Mouse (Mus musculus) neural tube, embryonic 14.5 days (tissue): ENCODE data around the gene Prr27. TPM values are rescaled to one million over a fixed set of nuclear protein-coding genes. Genes with fewer than 3 reads are reported as not detected.

ENCODE experiments used
- ATAC-seq: fragments of 200-750 bp; cut with Nextera tagmentation; 2 replicates; pipeline ENCODE4 v1.8.0; 2017; ENCODE audit warnings: low read depth, mild to moderate bottlenecking, moderate TSS enrichment, moderate library complexity
- H3K27ac ChIP-seq: fragments of 300-500 bp; sonication (generic); 2 replicates; pipeline ENCODE4 v1.5.1; 2014; ENCODE audit warnings: low read depth, mild to moderate bottlenecking, control low read depth, low read length, moderate library complexity, mixed read lengths
- H3K27me3 ChIP-seq: fragments of 300-500 bp; sonication (generic); 2 replicates; pipeline ENCODE4 v1.6.1; 2014; ENCODE audit warnings: low read length; ENCODE audit not compliant: control insufficient read depth, insufficient read depth
- H3K36me3 ChIP-seq: fragments of 300-500 bp; sonication (generic); 2 replicates; pipeline ENCODE4 v1.6.1; 2014; ENCODE audit warnings: low read length, mixed read lengths; ENCODE audit not compliant: control insufficient read depth, insufficient read depth
- H3K4me1 ChIP-seq: fragments of 300-500 bp; sonication (generic); 2 replicates; pipeline ENCODE4 v1.6.1; 2014; ENCODE audit warnings: low read length; ENCODE audit not compliant: control insufficient read depth, insufficient read depth
- H3K4me2 ChIP-seq: fragments of 300-500 bp; sonication (generic); 2 replicates; pipeline ENCODE4 v1.6.1; 2014; ENCODE audit warnings: mild to moderate bottlenecking, low read depth, low read length, control low read depth
- H3K4me3 ChIP-seq: fragments of 300-500 bp; sonication (generic); 2 replicates; pipeline ENCODE4 v1.5.1; 2014; ENCODE audit warnings: low read depth, low read length, control low read depth, mixed read lengths
- H3K9ac ChIP-seq: fragments of 300-500 bp; sonication (generic); replicated peaks from 2 replicates; pipeline ENCODE4 v1.6.1; 2014; ENCODE audit warnings: low read depth, mild to moderate bottlenecking, control low read depth, low read length, mixed read lengths
- H3K9me3 ChIP-seq: fragments of 300-500 bp; sonication (generic); 2 replicates; pipeline ENCODE4 v1.6.1; 2016; ENCODE audit warnings: low read length; ENCODE audit not compliant: control insufficient read depth
- WGBS: fragments of 180-500 bp; shearing (Covaris S2); extraction: QIAGEN DNeasy Blood & Tissue Kit; methylation state at CpG from one replicate; pipeline ENCODE4 v1.1.7; 2014; 5-methylcytosine and 5-hydroxymethylcytosine counted together
- polyA plus RNA-seq: library from polyadenylated mRNA; unstranded; fragments of >200 nt; fragmentation: Nextera tagmentation; extraction: Ambion mirVana; gene quantifications from 2 replicates; pipeline ENCODE4 v1.2.1, GENCODE M21; 2014

Gene Prr27
- not detected in 2 replicates for polyA plus RNA-seq

DNA sequence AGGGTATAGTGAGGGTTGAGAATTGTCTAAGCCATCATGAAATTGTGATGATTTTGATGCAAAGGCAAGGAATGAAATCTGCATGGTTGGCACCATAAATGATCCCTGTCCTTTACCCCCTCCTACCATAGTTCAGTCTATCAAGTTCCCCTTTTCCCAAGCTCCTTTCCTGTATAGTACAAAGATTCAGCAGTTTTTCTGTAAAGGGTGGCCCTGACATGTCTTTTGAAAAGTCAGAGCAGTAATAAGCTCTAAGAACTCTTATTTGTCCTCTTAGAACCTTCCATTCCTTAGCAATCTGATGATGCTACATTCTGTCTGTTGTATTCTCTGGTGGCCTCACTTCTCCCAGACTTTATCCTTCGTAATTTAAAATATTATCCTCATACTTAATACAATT lies at the start of gene Prr27:
TSS of gene Prr27 (plus strand) at position 301 of the 400 bp plus-strand sequence.
- Histone ChIP-seq H3K9me3 (no peaks in the 10 kb centered on the region), H3K9ac (no peak within 1 kb of the TSS), H3K4me2 (no peak within 1 kb of the TSS), H3K4me3 (no peak within 1 kb of the TSS), H3K27ac (no peak within 1 kb of the TSS), H3K36me3 (no peaks in the 10 kb centered on the region), H3K4me1 (no peaks in the 10 kb centered on the region), H3K27me3 (no peaks in the 10 kb centered on the region)
- ATAC-seq = no peak
- 73% methylated on average over 1 of the region's 1 CpGs for WGBS

DNA sequence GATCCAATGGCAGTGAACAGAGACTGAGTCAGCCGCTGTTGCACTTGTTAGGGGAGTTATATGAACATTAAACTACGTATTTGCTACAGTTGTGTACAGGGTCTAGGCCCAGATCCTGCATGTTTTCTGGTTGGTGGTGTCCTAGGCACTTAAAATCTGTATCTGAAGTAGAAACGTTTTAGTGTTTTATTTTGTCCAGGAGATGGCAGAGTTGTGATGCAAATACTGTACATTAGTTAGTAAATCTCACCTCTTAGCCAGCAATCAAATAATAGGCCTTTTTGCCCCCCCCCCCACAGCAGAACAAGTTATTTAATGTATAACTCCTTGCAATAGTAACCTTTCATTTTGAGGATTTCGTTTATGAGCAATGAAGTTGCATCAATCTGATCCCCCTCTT lies 42.8 kb upstream of the Prr27 start:
- H3K9me3 ChIP-seq = no peaks in the 10 kb centered on the region
- no peak overlapping the region for H3K4me3 ChIP-seq
- no peaks in the 10 kb centered on the region for H3K27me3 ChIP-seq
- no peak overlapping the region for H3K4me2 ChIP-seq
- no peaks in the 10 kb centered on the region for H3K36me3 ChIP-seq
- ATAC-seq = no peak
- no peak overlapping the region for H3K9ac ChIP-seq
- 60% methylated on average over 4 of the region's 4 CpGs for WGBS
- no peak overlapping the region for H3K27ac ChIP-seq
- H3K4me1 ChIP-seq = no peaks in the 10 kb centered on the region

DNA sequence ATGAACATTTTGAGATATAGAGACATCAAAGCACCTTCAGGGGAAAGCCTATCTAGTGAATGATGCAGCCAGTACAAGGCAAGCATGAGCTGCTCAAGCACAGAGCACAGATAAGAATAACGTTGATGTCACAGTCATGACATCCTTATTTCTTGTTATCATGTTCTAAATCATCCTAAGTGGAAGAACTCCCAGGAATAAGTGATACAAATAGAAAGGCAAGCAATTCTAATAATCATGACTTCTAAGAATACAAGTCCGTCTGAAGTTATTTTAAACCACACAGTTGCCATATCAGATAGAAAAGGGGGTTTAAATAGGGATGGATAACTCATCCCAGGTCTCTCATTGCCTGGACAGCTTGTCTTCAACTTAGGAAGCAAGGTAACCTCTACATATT lies 17.7 kb upstream of the Prr27 start, which contains the start of gene Csn1s2b:
TSS of gene Csn1s2b (plus strand) at position 301 of the 400 bp plus-strand sequence.
- ATAC-seq = no peak
- Histone ChIP-seq H3K4me2 (no peak within 1 kb of the TSS), H3K27ac (no peak within 1 kb of the TSS), H3K4me1 (no peaks in the 10 kb centered on the region), H3K9ac (no peak within 1 kb of the TSS), H3K36me3 (no peaks in the 10 kb centered on the region), H3K9me3 (no peaks in the 10 kb centered on the region), H3K4me3 (no peak within 1 kb of the TSS), H3K27me3 (no peaks in the 10 kb centered on the region)
- 80% methylated on average over 2 of the region's 2 CpGs for WGBS

DNA sequence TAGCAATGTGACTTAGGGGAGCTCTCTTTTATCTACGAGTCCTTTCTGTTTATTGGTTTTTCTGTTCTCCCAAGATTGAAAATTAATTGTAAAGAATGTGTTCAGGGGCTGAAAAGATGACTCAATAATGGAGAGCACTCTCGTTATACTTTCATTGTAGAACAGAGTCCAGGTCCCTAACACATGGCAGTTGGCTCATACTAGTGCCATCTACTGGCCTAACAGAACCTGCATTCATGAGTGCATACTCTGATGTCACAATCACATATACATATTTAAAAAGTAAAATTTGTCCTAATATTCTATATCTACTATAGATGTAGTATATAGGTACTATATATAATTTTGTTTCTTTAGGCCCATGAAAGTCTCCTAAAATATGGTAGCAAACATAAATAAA lies 16.2 kb upstream of the Prr27 start:
- WGBS = 72% methylated on average over 2 of the region's 2 CpGs
- Histone ChIP-seq H3K4me2 (no peak overlapping the region), H3K9me3 (no peaks in the 10 kb centered on the region), H3K36me3 (no peaks in the 10 kb centered on the region), H3K4me3 (no peak overlapping the region), H3K4me1 (no peaks in the 10 kb centered on the region), H3K27ac (no peak overlapping the region), H3K27me3 (no peaks in the 10 kb centered on the region), H3K9ac (no peak overlapping the region)
- no peak for ATAC-seq

DNA sequence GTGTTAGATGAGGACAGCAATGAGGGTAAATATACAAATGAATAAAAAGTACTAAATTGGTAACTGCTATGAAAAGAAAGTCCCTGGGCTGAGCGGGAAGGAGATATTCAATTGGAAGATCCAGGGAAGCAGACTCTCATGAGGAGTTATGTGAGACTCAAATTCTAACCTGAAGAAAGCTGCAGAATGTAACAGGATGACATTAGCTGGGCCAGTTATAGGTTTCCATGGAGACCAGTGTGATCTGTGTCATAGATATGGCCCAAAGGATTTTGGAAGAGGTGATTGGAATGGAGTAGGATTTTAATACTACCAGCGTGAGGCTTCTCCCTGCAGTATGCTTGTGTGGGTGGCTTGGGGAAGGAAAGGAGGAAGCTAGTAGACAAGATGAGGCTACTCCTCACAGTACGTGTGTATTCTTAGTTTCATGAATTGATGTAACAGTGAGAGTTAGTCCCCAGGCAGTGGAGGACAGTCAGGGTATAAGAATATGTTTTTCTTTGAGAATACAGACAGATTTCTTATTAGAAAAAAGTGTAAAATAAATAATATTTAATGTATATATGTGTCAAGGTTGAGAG lies 29.7 kb downstream of the Prr27 start:
- Histone ChIP-seq H3K4me1 (no peaks in the 10 kb centered on the region), H3K36me3 (no peaks in the 10 kb centered on the region), H3K4me2 (no peak overlapping the region), H3K9me3 (no peaks in the 10 kb centered on the region), H3K9ac (no peak overlapping the region), H3K27me3 (no peaks in the 10 kb centered on the region), H3K27ac (no peak overlapping the region), H3K4me3 (no peak overlapping the region)
- no peak for ATAC-seq
- 86% methylated on average over 3 of the region's 3 CpGs for WGBS

DNA sequence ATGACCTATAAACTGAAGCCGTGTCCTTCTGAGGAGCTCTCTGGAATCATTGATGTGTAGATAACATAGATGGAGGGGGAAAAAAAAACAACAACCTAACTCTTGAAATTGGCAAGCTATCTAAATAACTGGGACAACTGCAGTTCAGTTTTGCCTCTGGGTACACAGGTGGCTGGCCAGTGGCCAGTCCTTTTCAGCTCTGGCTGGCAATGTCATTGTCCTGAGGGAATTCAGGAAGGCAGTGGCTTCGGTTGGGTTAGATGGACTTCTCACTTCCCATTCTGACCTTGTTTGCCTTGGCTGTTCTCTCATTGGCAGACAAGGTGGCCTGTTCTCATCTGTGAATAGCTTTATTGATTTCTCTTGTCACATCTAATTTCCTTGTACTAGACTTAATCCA lies 44.6 kb downstream of the Prr27 start:
- H3K9me3 ChIP-seq = no peaks in the 10 kb centered on the region
- H3K27ac ChIP-seq = no peak overlapping the region
- H3K27me3 ChIP-seq = no peaks in the 10 kb centered on the region
- no peak overlapping the region for H3K4me2 ChIP-seq
- H3K9ac ChIP-seq = no peak overlapping the region
- H3K36me3 ChIP-seq = no peaks in the 10 kb centered on the region
- no peaks in the 10 kb centered on the region for H3K4me1 ChIP-seq
- no peak for ATAC-seq
- 73% methylated on average over 2 of the region's 2 CpGs for WGBS
- H3K4me3 ChIP-seq = no peak overlapping the region

DNA sequence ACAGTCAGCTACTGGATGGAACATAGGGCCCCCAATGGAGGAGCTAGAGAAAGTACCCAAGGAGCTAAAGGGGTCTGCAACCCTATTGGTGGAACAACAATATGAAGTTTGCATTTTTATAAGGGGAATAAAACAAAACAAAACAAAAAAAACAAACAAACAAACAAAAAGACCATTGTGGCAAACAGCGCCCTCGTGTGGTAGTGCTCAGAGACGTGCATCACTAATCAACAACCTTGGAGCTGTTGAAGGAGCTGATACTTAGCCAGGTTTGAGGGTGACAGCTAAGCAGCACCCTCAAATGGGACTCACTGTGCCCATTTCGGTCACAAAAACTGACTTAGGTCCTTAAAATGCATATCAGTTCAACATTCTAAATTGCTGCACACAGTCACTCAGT lies 45.9 kb downstream of the Prr27 start:
- Histone ChIP-seq H3K4me2 (no peak overlapping the region), H3K27me3 (no peaks in the 10 kb centered on the region), H3K27ac (no peak overlapping the region), H3K4me3 (no peak overlapping the region), H3K4me1 (no peaks in the 10 kb centered on the region), H3K36me3 (no peaks in the 10 kb centered on the region), H3K9ac (no peak overlapping the region), H3K9me3 (no peaks in the 10 kb centered on the region)
- 37% methylated on average over 4 of the region's 4 CpGs for WGBS
- ATAC-seq = no peak

DNA sequence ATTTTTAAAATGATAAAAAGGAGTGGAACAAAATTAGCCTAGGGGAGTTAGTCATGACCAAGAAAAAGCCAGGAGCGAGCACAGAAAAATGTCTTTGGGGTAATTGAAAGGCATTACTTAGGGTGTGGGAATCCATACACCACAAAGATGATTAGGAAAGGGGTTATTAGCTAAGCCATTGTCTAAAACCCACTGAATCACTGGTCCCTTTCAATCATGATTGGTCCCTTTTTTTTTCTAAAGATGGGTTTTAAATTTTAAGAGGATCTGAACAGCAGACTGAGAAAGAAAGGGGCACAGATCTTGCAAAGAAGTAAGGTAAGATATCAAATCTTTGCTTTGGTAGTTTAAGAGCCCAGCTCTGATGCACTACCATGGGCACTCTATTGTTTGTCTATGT lies 59.2 kb downstream of the Prr27 start, which contains the start of gene Odam:
TSS of gene Odam (plus strand) at position 301 of the 400 bp plus-strand sequence.
- H3K4me1 ChIP-seq = no peaks in the 10 kb centered on the region
- no peaks in the 10 kb centered on the region for H3K36me3 ChIP-seq
- H3K9me3 ChIP-seq = no peaks in the 10 kb centered on the region
- H3K27me3 ChIP-seq = no peaks in the 10 kb centered on the region
- H3K4me3 ChIP-seq = no peak within 1 kb of the TSS
- ATAC-seq = no peak
- no peak within 1 kb of the TSS for H3K4me2 ChIP-seq
- 91% methylated on average over 1 of the region's 1 CpGs for WGBS
- H3K27ac ChIP-seq = no peak within 1 kb of the TSS
- H3K9ac ChIP-seq = no peak within 1 kb of the TSS
